ENCODE assay signal across 21 mouse cellular contexts in genomic region chr6:147029591-147029990, GRCm38 (mm10). TPM values are rescaled to one million over a fixed set of nuclear protein-coding genes. Genes with fewer than 3 reads are reported as not detected.
DNase-seq lines count a peak whose midpoint lies in the region; ATAC-seq lines count a peak whose summit lies in the region.
"Had no signal": no experiment of that assay in that cellular context is flagged by ENCODE, and none has a peak within 500 bp of the region (broad histone marks: within the 10 kb centered on the region; RNA-seq: fewer than 3 reads in every experiment).

No protein-coding gene starts in this region.

- intact Hi-C loops in heart, postnatal 10 days (cut with DNase I), result no loop called here

- no peak overlapping the region for H3K9ac ChIP-seq in intestine, embryonic 15.5 days
- no peak overlapping the region for H3K9ac ChIP-seq in intestine, embryonic 16.5 days (ENCODE audit: low read depth, low read length)
- H3K9ac ChIP-seq: forebrain, embryonic 13.5 days; hindbrain, embryonic 15.5 days; neural tube, embryonic 12.5 days had no signal

- H3K9me3 ChIP-seq in heart, embryonic 10.5 days, result no peaks in the 10 kb centered on the region
- H3K9me3 ChIP-seq in intestine, embryonic 15.5 days, result no peaks in the 10 kb centered on the region
- no peaks in the 10 kb centered on the region for H3K9me3 ChIP-seq in intestine, embryonic 16.5 days (ENCODE audit: control insufficient read depth, low read length)
- H3K9me3 ChIP-seq: forebrain, embryonic 13.5 days; G1E; hindbrain, embryonic 15.5 days; midbrain, embryonic 10.5 days; neural tube, embryonic 12.5 days had no signal

- peaks cover 8% of the 10 kb centered on the region; the same call in 1 of the 2 replicates for H3K4me1 ChIP-seq in heart, embryonic 10.5 days
- H3K4me1 ChIP-seq in intestine, embryonic 15.5 days (replicated peaks), result no peaks in the 10 kb centered on the region
- H3K4me1 ChIP-seq in intestine, embryonic 16.5 days (ENCODE audit: control insufficient read depth, insufficient read depth, low read length), result no peaks in the 10 kb centered on the region
- H3K4me1 ChIP-seq: forebrain, embryonic 13.5 days; hindbrain, embryonic 15.5 days; midbrain, embryonic 10.5 days had no signal

- peak; percentile 56 for ATAC-seq in cerebellum, adult (ENCODE audit: insufficient number of reproducible peaks, low FRiP score, low TSS enrichment)
- no peak for ATAC-seq in intestine, embryonic 15.5 days
- no peak for ATAC-seq in intestine, embryonic 16.5 days
- ATAC-seq: CD4-positive, CD25-positive, alpha-beta regulatory T cell, adult 4 months had no signal

- no peak overlapping the region for H3K4me3 ChIP-seq in heart, embryonic 10.5 days
- no peak overlapping the region for H3K4me3 ChIP-seq in intestine, embryonic 15.5 days (replicated peaks)
- H3K4me3 ChIP-seq in intestine, embryonic 16.5 days (ENCODE audit: low read length), result no peak overlapping the region
- H3K4me3 ChIP-seq: forebrain, embryonic 13.5 days; hindbrain, embryonic 15.5 days; midbrain, embryonic 10.5 days; neural tube, embryonic 12.5 days had no signal

- no peak for DNase-seq in cerebellum, postnatal 4 days (ENCODE audit: low spot score in 2 of 2)
- DNase-seq in heart, adult 8-10 months (ENCODE audit: low spot score), result peak; percentile 45
- no peak for DNase-seq in heart, embryonic 10.5 days (ENCODE audit: low spot score)
- peak; percentile 77 for DNase-seq in cerebellum, adult 9-10 months
- DNase-seq in heart, postnatal 10 days, result peak; percentile 42 to 61
- DNase-seq: adrenal gland, postnatal 36 days; gastrocnemius, postnatal 10 days; kidney, adult 18-20 months; kidney, postnatal 25 days; layer of hippocampus, adult 9-11 months; thymus, postnatal 36 days had no signal

- H3K4me2 ChIP-seq in intestine, embryonic 15.5 days (replicated peaks), result no peak overlapping the region
- H3K4me2 ChIP-seq in intestine, embryonic 16.5 days (ENCODE audit: low read depth, low read length), result no peak overlapping the region
- H3K4me2 ChIP-seq: forebrain, embryonic 13.5 days; hindbrain, embryonic 15.5 days; neural tube, embryonic 12.5 days had no signal

- H3K27me3 ChIP-seq in heart, embryonic 10.5 days (ENCODE audit: insufficient read depth, poor library complexity, severe bottlenecking), result no peaks in the 10 kb centered on the region
- no peaks in the 10 kb centered on the region for H3K27me3 ChIP-seq in intestine, embryonic 15.5 days (replicated peaks)
- no peaks in the 10 kb centered on the region for H3K27me3 ChIP-seq in intestine, embryonic 16.5 days (replicated peaks; ENCODE audit: control insufficient read depth, insufficient read depth, low read length)
- H3K27me3 ChIP-seq: forebrain, embryonic 13.5 days; hindbrain, embryonic 15.5 days; neural tube, embryonic 12.5 days had no signal

- no peak overlapping the region for H3K27ac ChIP-seq in heart, embryonic 10.5 days
- H3K27ac ChIP-seq in intestine, embryonic 15.5 days, result no peak overlapping the region
- H3K27ac ChIP-seq in intestine, embryonic 16.5 days (ENCODE audit: low read length), result no peak overlapping the region
- H3K27ac ChIP-seq: forebrain, embryonic 13.5 days; hindbrain, embryonic 15.5 days; midbrain, embryonic 10.5 days; neural tube, embryonic 12.5 days had no signal

- H3K36me3 ChIP-seq in heart, embryonic 10.5 days, result peaks cover 67% of the 10 kb centered on the region
- H3K36me3 ChIP-seq in intestine, embryonic 15.5 days, result peaks cover 24% of the 10 kb centered on the region
- peaks cover 7% of the 10 kb centered on the region; the same call in 1 of the 2 replicates for H3K36me3 ChIP-seq in intestine, embryonic 16.5 days (ENCODE audit: control insufficient read depth, insufficient read depth, low read length)
- H3K36me3 ChIP-seq: G1E; hindbrain, embryonic 15.5 days; neural tube, embryonic 12.5 days had no signal

- 81% methylated on average over 9 of the region's 9 CpGs for WGBS in heart, embryonic 10.5 days
- WGBS in intestine, embryonic 15.5 days, result 91% methylated on average over 9 of the region's 9 CpGs
- 94% methylated on average over 9 of the region's 9 CpGs for WGBS in intestine, embryonic 16.5 days

RNA-seq across cellular contexts. Expression of gene Rep15, which starts 2.8 kb away (rescaled TPM):
- 1 to 10 TPM in 2 of 4 experiments, under 1 TPM in 2; 0.92 to 1.5 (median 1.2) TPM for total RNA-seq in heart, adult 8-10 months (2022)
- 1.4 TPM in 2 replicates for polyA plus RNA-seq in heart, embryonic 10.5 days (2016; fragmentation: Nextera tagmentation; extraction: Ambion mirVana)
- 1 to 10 TPM; 1.1 to 1.3 TPM for total RNA-seq in heart, postnatal 10 days (2021)
- polyA plus RNA-seq in intestine, embryonic 15.5 days (2015; fragmentation: Nextera tagmentation; extraction: Ambion mirVana), result 5.7 and 6.7 TPM in 2 replicates
- 9.7 and 11.0 TPM in 2 replicates for polyA plus RNA-seq in intestine, embryonic 16.5 days (2015; fragmentation: Nextera tagmentation; extraction: Ambion mirVana)
- polyA plus RNA-seq: G1E had no signal

RNA-seq across cellular contexts. Expression of gene Mrps35, which starts 13.0 kb away (rescaled TPM):
- total RNA-seq in heart, adult 8-10 months (2022), result 100 to 1,000 TPM; 166 to 193 (median 175) TPM
- polyA plus RNA-seq in heart, embryonic 10.5 days (2016; fragmentation: Nextera tagmentation; extraction: Ambion mirVana), result 129 and 136 TPM in 2 replicates
- total RNA-seq in heart, postnatal 10 days (2021), result 100 to 1,000 TPM; 145 to 150 TPM
- 149 and 153 TPM in 2 replicates for polyA plus RNA-seq in intestine, embryonic 15.5 days (2015; fragmentation: Nextera tagmentation; extraction: Ambion mirVana)
- polyA plus RNA-seq in intestine, embryonic 16.5 days (2015; fragmentation: Nextera tagmentation; extraction: Ambion mirVana), result 164 and 182 TPM in 2 replicates

RNA-seq across cellular contexts. Expression of gene Mansc4, which starts 57.2 kb away (rescaled TPM):
- total RNA-seq in heart, adult 8-10 months (2022), result not detected
- 0.59 TPM in 1 of 2 replicates, not detected in the other for polyA plus RNA-seq in heart, embryonic 10.5 days (2016; fragmentation: Nextera tagmentation; extraction: Ambion mirVana)
- total RNA-seq in heart, postnatal 10 days (2021), result not detected
- 2.0 and 2.4 TPM in 2 replicates for polyA plus RNA-seq in intestine, embryonic 15.5 days (2015; fragmentation: Nextera tagmentation; extraction: Ambion mirVana)
- 1.5 and 2.3 TPM in 2 replicates for polyA plus RNA-seq in intestine, embryonic 16.5 days (2015; fragmentation: Nextera tagmentation; extraction: Ambion mirVana)
- total RNA-seq: G1E; gastrocnemius, postnatal 10 days had no signal
- polyA plus RNA-seq: G1E; liver, embryonic 16.5 days had no signal

Comparison
In these comparisons a context has a peak if more than half of its experiments do, and no peak if none do; other contexts are left out.
1. DNase-seq: peak in heart, adult 8-10 months (single experiment), cerebellum, adult 9-10 months (single experiment) and heart, postnatal 10 days (2 of 2); none in cerebellum, postnatal 4 days (0 of 2) and heart, embryonic 10.5 days (single experiment).